Mouse (Mus musculus): ENCODE results near the gene Upk2.

- no peak for TF ChIP-seq GATA1 (IDR thresholded peaks at IDR 0.05; ENCODE audit: low read length)
- TF ChIP-seq TAL1 (IDR thresholded peaks at IDR 0.05; ENCODE audit: low read length) = no peak
These were observed 465 bp downstream of the Upk2 start for GRCm38 (mm10) chr9:44454132-44454890.

All from erythroblast, embryonic 14.5 days (primary cell).